Mouse (Mus musculus): ENCODE results near the gene Patj.

DNA sequence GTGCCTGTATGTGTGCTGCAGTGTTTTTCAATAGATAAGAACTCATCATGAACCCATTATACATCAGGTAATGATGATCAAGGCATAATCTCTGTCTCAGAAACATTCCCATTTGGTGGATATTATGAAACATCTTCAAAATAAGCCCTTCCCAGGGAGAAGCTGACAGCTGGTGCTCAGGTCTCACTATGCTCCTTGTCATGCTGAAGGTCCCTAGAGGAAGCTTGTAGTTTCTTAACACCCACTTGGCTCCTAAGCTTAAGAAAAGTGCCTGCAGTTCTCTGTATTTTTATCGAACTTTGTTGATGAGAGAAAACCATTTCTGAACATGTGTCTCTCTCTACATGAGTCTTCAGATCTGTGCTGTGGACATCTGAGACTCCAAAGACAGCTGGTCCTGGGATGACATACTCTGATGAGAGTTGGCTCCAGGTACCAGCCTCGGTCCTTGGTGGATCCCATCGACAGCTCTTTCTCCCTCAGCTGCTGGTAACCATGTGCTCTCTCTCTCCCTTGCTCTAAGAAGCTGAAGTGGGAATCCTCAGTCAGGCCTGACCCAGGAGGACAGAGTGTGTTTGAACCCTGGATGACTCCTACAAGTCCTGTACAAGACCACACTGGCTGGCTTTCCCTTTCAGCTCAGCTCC, 363.4 kb downstream of the Patj start:
- no peak for TF ChIP-seq CTCF (conservative IDR thresholded peaks at IDR 0.05; ENCODE audit: low read length)
- no peak for TF ChIP-seq NANOG (IDR thresholded peaks at IDR 0.05; ENCODE audit: borderline replicate concordance, low read length)

Measured in E14TG2a.4 (cell line).